Mouse (Mus musculus) T-helper 2 cell (primary cell): ENCODE measurements at regions not wholly inside any gene's neighbourhood (a gene's known extent, or its start where the extent isn't known, plus 50 kb on each side); places are given as distances from the start of the nearest gene placed in this dataset.

Experiments used
- in situ Hi-C: fragments of 300-600 bp; cut with MboI, MseI; formaldehyde crosslinking; loops from one replicate; pipeline ENCODE4 v1.15.1; 2025; ENCODE audit warnings: high pct_unique_total_duplicates

DNA sequence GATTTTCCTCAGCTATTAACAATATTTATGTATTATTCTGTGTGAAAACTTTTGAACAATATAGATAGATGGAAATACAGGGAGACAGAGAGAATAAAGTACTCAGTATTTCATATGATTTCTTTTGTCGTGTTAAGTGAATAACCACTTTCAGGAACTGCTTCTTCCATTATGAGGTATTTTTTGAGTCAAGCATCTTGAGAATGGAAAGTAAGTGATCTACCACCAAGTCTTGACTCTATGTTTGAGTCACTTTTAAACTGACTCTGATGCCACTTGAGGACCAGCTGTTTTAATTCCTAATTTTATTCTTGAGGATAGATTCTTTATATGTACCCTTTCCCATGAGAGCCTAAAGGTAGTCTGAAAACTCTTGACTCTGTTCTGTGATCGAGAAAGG, 285.7 kb upstream of the A730009L09Rik start:
- in situ Hi-C loops, result loop anchor here (10.0 kb wide), 1 partner anchor 1196 kb away; no protein-coding TSS in a partner anchor

DNA sequence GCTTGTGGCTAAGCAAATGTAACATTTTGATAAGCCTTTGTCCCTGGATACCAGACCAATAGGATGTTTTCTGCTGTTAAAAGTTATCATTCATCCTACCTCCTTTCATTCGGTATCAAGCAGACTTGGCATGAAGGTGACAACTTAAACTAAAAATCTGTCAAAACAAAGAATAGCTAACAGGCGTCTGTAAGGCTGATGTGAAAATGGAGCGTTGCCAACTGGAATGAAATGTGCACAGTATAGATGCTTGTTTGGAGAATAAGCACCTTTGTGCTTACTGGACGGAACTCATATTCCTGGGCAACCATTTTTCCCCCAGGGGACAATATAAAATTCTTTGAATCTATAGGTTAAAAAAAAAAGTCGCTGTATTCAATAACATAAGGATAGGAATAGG, 251.2 kb upstream of the A730009L09Rik start:
- in situ Hi-C loops, result no loop called here
